Mouse (Mus musculus) C2C12 (cell line): ENCODE measurements around the gene Fut11.

Experiments
- CEBPB ChIP-seq: IDR thresholded peaks from one replicate; pipeline ENCODE4 v1.6.1; 2011; ENCODE audit warnings: low read depth, mild to moderate bottlenecking, control low read depth, moderate library complexity
- CTCF ChIP-seq: IDR thresholded peaks from one replicate; pipeline ENCODE4 v1.5.1; 2011; ENCODE audit not compliant: control insufficient read depth, insufficient read depth, insufficient read length
- MAX ChIP-seq: IDR thresholded peaks from one replicate; pipeline ENCODE4 v1.6.1; 2011; ENCODE audit warnings: mild to moderate bottlenecking, control low read depth
- MYOD1 ChIP-seq: IDR thresholded peaks from one replicate; pipeline ENCODE4 v1.6.1; 2011; ENCODE audit warnings: low read depth; ENCODE audit not compliant: control insufficient read depth, insufficient read length
- MYOG ChIP-seq: IDR thresholded peaks from one replicate; pipeline ENCODE4 v1.6.1; 2011; ENCODE audit not compliant: control insufficient read depth, insufficient read length; ENCODE audit errors: extremely low read depth
- USF1 ChIP-seq: IDR thresholded peaks from one replicate; pipeline ENCODE4 v1.6.1; 2011; ENCODE audit warnings: low read depth, mild to moderate bottlenecking, control low read depth, moderate library complexity

DNA sequence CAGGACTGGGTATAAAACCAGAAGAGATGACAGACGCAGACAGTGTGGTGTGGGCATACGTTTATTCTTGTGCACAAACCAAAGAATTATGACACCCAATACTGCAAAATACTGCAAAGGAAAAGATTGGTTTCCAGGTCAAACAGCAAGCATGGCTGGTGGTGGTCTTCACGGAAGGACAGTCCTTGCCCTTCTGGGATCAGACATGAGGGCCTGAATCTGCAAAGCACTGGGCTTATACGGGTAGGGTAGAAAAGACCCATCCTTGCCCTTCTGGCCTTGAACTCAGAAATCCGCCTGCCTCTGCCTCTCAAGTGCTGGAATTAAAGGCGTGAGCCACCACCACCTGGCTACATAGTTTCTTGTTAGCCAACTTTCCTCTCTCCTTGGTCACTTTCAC is 35.9 kb upstream of the Fut11 start:
- TF ChIP-seq CTCF (no peak), USF1 (no peak), MAX (no peak), MYOD1 (no peak), CEBPB (no peak), MYOG (no peak)
